Comparison of ENCODE assay signal across 1 mouse cellular context in the genomic region with DNA sequence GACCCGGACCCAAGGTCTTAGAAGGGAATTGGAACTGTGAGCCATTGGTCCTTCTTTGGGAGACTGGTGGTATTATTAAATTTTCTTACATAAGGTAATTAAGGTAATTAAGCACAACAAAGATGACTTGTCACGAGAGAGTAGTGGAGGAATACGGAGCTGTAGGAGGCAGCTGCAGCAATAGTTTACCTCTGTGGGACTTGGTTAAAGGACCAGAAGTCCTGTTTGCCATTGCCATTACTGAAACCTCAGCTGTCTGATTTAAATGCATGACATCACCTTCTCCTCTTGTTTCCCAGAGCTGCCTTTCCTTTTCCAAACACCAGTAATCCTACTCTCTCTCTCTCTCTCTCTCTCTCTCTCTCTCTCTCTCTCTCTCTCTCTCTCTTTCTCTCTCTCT.
TF ChIP-seq lines count a peak whose summit lies in the region.

No protein-coding gene starts in this region.

TF ChIP-seq in CH12.LX, 34 proteins besides CTCF, POLR2A, EP300 and RAD21 (continued from another document):
- no peak for TF ChIP-seq UBTF (IDR thresholded peaks at IDR 0.05; ENCODE audit: low read depth, low read length)
- TF ChIP-seq PAX5 (IDR thresholded peaks at IDR 0.05; ENCODE audit: low read length), result no peak
- no peak for TF ChIP-seq TCF12 (IDR thresholded peaks at IDR 0.05; ENCODE audit: low read depth, low read length)
- TF ChIP-seq MAX (IDR thresholded peaks at IDR 0.05; ENCODE audit: low read length), result no peak
- no peak for TF ChIP-seq CHD1 (IDR thresholded peaks at IDR 0.05; ENCODE audit: low read depth, low read length)
- no peak for TF ChIP-seq USF2 (conservative IDR thresholded peaks at IDR 0.05; ENCODE audit: low read depth, low read length)
- no peak for TF ChIP-seq POLR2AphosphoS2 (IDR thresholded peaks at IDR 0.05; ENCODE audit: low read depth, low read length)
- no peak for TF ChIP-seq BHLHE40 (IDR thresholded peaks at IDR 0.05; ENCODE audit: low read depth, low read length)
- no peak for TF ChIP-seq MEF2A (IDR thresholded peaks at IDR 0.05; ENCODE audit: borderline replicate concordance, low read depth, low read length)
- TF ChIP-seq E2F4 (IDR thresholded peaks at IDR 0.05; ENCODE audit: insufficient replicate concordance, low read depth, low read length), result no peak
